In the genomic region with DNA sequence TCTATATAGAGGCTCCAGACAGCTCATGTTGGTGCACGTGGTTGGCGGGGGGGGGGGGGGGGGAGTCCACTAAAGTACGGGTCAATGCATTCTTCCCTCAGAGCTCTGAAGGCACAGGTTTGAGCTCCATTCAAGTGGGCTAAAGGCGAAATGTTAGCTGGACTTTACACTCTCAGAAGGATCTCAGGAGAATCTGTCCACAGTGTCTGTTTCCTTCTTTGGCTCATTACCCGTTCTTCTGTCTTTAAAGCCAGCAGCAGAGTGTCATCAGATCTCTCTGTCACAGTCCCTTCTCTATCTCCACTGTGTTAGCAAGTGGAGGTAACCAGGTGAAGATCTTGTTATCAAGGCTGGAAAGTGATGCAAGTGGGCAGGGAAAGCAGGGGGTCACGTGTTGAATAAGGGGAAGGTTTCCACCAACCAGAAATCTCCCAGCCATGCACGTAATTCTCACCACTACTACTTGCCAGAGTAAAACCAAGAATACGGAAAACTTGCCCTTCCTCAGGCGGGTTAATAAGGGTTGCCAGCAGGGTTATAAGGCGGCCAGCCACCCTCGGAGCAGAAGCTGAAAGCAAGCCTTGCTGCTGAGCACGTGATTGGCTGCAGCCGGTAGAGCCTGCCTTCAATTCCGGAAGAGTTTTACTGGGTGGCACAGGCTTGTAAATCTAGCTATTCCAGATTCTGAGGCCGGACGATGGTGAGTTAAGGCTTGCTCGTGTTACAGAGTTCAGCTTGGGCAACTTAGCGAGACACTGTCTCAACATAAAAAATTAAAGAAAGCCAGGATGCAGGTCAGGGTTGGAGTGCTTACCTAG, we compare ENCODE assay signal across 8 mouse cellular contexts.
DNase-seq lines count a peak whose midpoint lies in the region; ATAC-seq and TF ChIP-seq lines count a peak whose summit lies in the region.

No protein-coding gene starts in this region.

- no peaks in the 10 kb centered on the region for H3K27me3 ChIP-seq in heart, embryonic 12.5 days (replicated peaks)
- H3K27me3 ChIP-seq in kidney, postnatal 0 days (ENCODE audit: insufficient read depth, low read length), result no peaks in the 10 kb centered on the region
- no peaks in the 10 kb centered on the region for H3K27me3 ChIP-seq in stomach, embryonic 14.5 days (ENCODE audit: control insufficient read depth, insufficient read depth, low read length)

- no peak overlapping the region for H3K27ac ChIP-seq in heart, embryonic 12.5 days (ENCODE audit: poor library complexity, severe bottlenecking)
- H3K27ac ChIP-seq in kidney, postnatal 0 days, result no peak overlapping the region
- no peak overlapping the region for H3K27ac ChIP-seq in stomach, embryonic 14.5 days (ENCODE audit: low read length)

- peak overlapping the region; percentile 41 for H3K4me3 ChIP-seq in heart, embryonic 12.5 days
- no peak overlapping the region; the same call in 1 of the 2 replicates for H3K4me3 ChIP-seq in kidney, postnatal 0 days (replicated peaks; ENCODE audit: low read depth, low read length)
- peak overlapping the region; percentile 22; the same call in 1 of the 2 replicates for H3K4me3 ChIP-seq in stomach, embryonic 14.5 days (ENCODE audit: low read depth, low read length)

- H3K4me1 ChIP-seq in heart, embryonic 12.5 days (replicated peaks), result no peaks in the 10 kb centered on the region
- H3K4me1 ChIP-seq in kidney, postnatal 0 days (replicated peaks; ENCODE audit: insufficient read depth, low read length), result no peaks in the 10 kb centered on the region
- no peaks in the 10 kb centered on the region for H3K4me1 ChIP-seq in stomach, embryonic 14.5 days (ENCODE audit: control insufficient read depth, insufficient read depth, low read length)

- H3K9ac ChIP-seq in heart, embryonic 12.5 days, result 0 out of 2 replicates have a peak overlapping the region, but pooled peaks have one; percentile 20
- no peak overlapping the region for H3K9ac ChIP-seq in kidney, postnatal 0 days (ENCODE audit: low read depth, low read length)
- H3K9ac ChIP-seq in stomach, embryonic 14.5 days (replicated peaks; ENCODE audit: low read depth, low read length), result no peak overlapping the region

- peak; percentile 18 to 46 for DNase-seq in lung, adult 18-20 months
- DNase-seq in lung, postnatal 14 days, result no peak
- DNase-seq in brain, adult 2 months (ENCODE audit: low read depth, low spot score), result peak; percentile 51
- peak; percentile 64 for DNase-seq in kidney, postnatal 0 days (ENCODE audit: low spot score)
- peak; percentile 26 to 47 for DNase-seq in lung, postnatal 4 days
- DNase-seq in right cerebral cortex, adult 2 months (ENCODE audit: low spot score in 2 of 2), result no peak

- H3K4me2 ChIP-seq in heart, embryonic 12.5 days, result peak overlapping the region; percentile 78
- peak overlapping the region; percentile 39 for H3K4me2 ChIP-seq in kidney, postnatal 0 days (ENCODE audit: low read length)
- peak overlapping the region; percentile 48 for H3K4me2 ChIP-seq in stomach, embryonic 14.5 days (replicated peaks; ENCODE audit: low read depth, low read length)

- WGBS in heart, embryonic 12.5 days, result 18% methylated on average over 18 of the region's 18 CpGs
- WGBS in kidney, postnatal 0 days, result 9% methylated on average over 17 of the region's 18 CpGs
- WGBS in stomach, embryonic 14.5 days, result 19% methylated on average over 17 of the region's 18 CpGs

- no peak for TF ChIP-seq CTCF in kidney, postnatal 0 days (IDR thresholded peaks at IDR 0.05; ENCODE audit: low read depth)

- H3K9me3 ChIP-seq in heart, embryonic 12.5 days (replicated peaks), result no peaks in the 10 kb centered on the region
- no peaks in the 10 kb centered on the region for H3K9me3 ChIP-seq in kidney, postnatal 0 days (replicated peaks; ENCODE audit: low read length)
- H3K9me3 ChIP-seq in stomach, embryonic 14.5 days (ENCODE audit: control insufficient read depth, low read depth, low read length), result no peaks in the 10 kb centered on the region

- no peaks in the 10 kb centered on the region for H3K36me3 ChIP-seq in heart, embryonic 12.5 days
- H3K36me3 ChIP-seq in kidney, postnatal 0 days (ENCODE audit: insufficient read depth, low read length), result no peaks in the 10 kb centered on the region
- no peaks in the 10 kb centered on the region for H3K36me3 ChIP-seq in stomach, embryonic 14.5 days (ENCODE audit: control insufficient read depth, insufficient read depth, low read length)

- 0 out of 2 replicates have a peak, but pooled peaks have one; percentile 18 for ATAC-seq in heart, embryonic 12.5 days (ENCODE audit: insufficient number of reproducible peaks, low FRiP score)
- peak; percentile 50; the same call in 1 of the 2 replicates for ATAC-seq in kidney, postnatal 0 days (replicated peaks; ENCODE audit: low FRiP score, low read depth)
- ATAC-seq in stomach, embryonic 14.5 days (ENCODE audit: insufficient number of reproducible peaks, insufficient read depth, low FRiP score, low read depth), result no peak

Comparison
In these comparisons a context has a peak if more than half of its experiments do, and no peak if none do; other contexts are left out.
1. DNase-seq: peak in lung, adult 18-20 months (2 of 2), brain, adult 2 months (single experiment), kidney, postnatal 0 days (single experiment) and lung, postnatal 4 days (2 of 2); none in lung, postnatal 14 days (single experiment) and right cerebral cortex, adult 2 months (0 of 2).
2. Peak in every context shown above with its lines, with median percentiles within 50 percentile points of each other: H3K4me2 ChIP-seq.